Mouse (Mus musculus) erythroblast, embryonic 14.5 days (primary cell): ENCODE measurements around the gene Mrpl17.

Experiments used
- GATA1 ChIP-seq: IDR thresholded peaks from 2 replicates; pipeline ENCODE4 v1.6.1; 2012; ENCODE audit warnings: low read length, inconsistent platforms, mixed read lengths
- TAL1 ChIP-seq: IDR thresholded peaks from 3 replicates; pipeline ENCODE4 v1.6.1; 2012; ENCODE audit warnings: low read length, inconsistent platforms, mixed read lengths

DNA sequence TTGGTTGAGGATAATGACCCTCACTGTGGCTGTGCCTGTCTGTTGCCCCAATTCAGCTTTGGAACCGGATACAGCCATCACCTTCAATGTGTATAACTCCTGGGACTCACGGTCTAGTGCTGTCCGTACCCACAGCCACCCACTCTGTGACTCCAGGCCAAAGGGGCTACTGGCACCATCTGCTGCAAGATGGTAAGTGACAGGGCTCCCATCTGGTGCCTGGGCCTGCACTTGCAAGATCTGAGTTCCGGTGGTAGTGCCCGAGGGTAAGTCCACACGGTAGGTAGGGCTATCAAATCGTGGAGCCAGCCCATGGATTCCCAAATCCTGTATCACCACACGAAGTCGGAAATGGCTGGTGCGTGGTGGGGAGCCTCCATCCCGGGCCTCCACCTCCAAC is 46.6 kb downstream of the Mrpl17 start:
- TF ChIP-seq TAL1 = no peak
- no peak for TF ChIP-seq GATA1
